Mouse (Mus musculus): ENCODE measurements at regions not wholly inside any gene's neighbourhood (a gene's known extent, or its start where the extent isn't known, plus 50 kb on each side); places are given as distances from the start of the nearest gene placed in this dataset.

GRCm38 (mm10) chr13:55953426-55953825, 117.4 kb upstream of the Pitx1 start:
- no peak for DNase-seq

DNA sequence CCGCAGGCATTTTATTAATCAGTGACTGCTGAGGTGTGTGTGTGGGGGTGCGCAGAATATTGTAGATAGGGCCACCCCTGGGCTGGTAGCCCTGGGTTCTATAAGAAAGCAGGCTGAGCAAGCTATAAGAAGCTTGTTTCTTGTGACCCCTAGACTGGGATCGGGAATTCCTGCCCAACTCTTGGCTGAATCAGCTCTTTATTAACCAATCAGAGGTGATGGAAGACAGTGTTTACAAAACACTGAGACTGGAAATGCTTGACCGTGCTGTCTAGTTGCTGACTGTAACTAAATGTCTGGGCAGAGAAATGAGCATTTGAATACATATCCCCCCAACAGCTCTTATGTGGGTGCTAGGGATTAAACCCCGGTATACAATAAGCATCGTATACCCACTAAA, 114.8 kb upstream of the Pitx1 start:
- DNase-seq: no peak

GRCm38 (mm10) chr13:55948591-55948990, 112.6 kb upstream of the Pitx1 start:
- no peak for DNase-seq

GRCm38 (mm10) chr13:55948144-55948543, 112.2 kb upstream of the Pitx1 start:
- DNase-seq: no peak

DNA sequence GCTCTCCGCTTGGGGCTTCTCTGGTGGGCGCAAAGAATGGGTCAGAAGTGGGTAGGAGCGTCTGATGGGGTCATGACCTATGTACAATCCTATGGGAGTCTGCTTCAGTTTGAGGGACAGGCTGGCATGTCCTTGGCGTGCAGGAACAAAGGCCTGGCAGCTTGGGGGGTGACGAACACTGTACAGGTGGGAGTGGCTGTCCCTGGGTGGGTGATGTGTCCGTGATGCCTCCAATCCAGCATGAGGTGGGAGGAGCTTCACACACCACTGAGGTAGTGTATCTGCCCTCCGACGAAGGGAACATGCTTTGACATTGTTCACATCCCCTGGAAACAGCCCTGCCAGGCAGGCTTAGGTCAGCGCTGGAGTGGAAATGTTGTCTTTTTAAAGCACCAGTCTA, 101.4 kb upstream of the Pitx1 start:
- DNase-seq: no peak

DNA sequence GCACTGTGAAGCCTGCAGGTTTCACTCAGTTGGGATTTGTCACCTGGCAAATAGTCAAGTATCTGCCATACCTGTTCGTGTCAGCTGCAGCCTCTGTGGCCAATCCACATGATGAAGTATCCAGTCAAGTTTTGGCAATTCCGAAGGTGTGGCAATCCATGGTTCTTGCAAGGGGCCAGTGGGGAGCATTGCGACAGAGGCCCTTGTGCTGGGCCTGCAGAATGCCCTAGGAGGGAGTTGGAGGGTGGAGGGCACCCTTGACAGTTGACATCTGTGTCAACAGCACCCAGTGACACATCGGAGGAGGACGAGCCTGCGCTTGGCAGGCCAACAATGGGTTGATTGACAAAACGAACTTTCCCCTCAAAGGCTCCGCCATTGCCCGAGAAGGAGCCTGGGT, 101.0 kb upstream of the Pitx1 start:
- DNase-seq: no peak

GRCm38 (mm10) chr13:55930637-55931036, 94.6 kb upstream of the Pitx1 start:
- DNase-seq: no peak

DNA sequence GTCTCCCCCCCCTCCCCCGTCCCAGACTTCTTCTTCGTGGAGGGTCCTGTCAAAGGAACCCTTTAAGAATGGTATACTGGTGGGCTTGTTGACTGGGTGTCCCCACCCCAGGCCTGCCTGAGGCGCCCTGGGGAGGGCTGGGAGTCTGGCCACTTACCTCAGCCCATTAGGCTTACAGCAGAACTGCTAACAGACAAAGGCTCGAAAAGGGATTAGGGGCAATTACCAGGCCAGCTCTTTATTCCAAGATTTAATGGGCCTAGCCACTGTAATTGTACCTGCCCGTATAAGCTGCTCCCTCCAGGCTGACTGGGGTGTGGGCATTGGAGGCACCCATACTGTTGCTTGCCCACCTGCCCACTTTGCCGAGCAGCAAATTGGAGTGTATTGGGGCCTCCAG, 93.8 kb upstream of the Pitx1 start:
- DNase-seq: no peak

DNA sequence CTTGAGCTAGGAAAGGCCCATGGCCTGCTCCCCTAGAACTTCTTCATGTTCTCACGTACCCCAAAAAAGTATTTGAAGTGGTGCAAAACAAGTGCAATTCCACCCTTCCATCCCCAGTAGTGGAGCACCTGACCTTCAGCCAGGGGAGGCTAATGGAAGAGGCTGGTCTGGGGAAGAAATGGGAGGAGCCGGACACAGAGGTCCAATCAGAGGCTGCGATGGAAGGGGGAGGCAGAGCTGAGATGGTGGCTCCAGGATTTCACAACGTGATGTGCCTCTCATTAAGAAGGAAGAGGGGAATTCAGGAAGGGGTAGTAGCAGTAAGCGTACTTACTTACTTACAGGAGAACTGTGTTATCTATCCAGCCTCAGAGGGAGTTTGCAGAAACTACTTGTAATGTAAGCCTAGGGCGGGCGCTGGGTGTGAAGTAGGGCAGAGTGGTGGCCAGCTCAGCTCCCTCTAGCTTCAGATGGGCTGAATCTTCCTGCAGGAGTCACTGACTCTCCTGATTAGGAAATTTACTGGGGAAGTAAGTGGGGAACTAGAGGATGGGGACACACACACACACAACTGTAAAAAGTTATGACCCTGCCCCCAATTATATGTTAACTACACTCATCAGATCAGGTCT, 87.6 kb upstream of the Pitx1 start:
- no peak for DNase-seq

- no peak for DNase-seq
Observed at GRCm38 (mm10) chr13:55917316-55917715, 81.3 kb upstream of the Pitx1 start.

DNA sequence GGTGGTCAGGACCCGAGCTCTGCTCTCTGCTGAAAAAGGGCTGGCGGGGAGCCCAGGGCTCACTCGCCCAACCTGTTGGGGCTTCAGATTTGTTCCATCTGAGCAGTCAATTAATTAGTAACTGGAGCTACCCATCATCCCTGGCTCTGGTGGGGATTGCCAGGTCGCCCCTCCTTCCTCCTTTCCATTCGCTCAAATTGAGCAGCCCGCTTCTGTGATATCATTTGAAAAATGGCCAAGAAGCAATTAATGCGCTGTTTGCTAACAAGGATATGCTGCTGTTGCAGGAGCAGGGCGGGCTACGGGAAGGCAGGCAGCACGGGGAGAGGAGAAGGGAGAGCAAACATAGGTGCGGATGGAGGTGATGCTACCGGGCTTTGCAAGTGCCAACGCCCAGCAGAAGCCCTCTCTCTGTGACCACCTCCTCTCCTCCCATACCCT, 76.3 kb upstream of the Pitx1 start:
- DNase-seq: no peak

DNA sequence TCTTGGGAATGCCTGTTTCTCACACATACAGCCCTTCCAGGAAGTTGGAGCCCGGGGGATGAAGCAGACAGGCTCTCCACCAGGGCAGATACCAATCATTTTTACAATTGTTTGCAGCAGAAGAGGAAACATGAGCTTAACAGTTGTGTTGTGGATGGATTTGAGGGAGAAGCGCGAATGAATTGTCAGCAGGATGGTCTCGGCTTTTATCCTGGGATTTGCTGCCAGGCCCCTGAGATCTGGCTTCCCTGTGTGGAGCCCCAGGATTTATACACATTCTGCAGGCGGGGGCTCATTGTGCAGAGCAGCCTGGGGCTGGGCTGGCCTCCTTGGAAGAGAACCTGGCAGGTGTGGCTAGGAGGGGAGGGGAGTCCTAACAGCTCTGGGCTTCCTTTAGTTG, 73.9 kb upstream of the Pitx1 start:
- no peak for DNase-seq

DNA sequence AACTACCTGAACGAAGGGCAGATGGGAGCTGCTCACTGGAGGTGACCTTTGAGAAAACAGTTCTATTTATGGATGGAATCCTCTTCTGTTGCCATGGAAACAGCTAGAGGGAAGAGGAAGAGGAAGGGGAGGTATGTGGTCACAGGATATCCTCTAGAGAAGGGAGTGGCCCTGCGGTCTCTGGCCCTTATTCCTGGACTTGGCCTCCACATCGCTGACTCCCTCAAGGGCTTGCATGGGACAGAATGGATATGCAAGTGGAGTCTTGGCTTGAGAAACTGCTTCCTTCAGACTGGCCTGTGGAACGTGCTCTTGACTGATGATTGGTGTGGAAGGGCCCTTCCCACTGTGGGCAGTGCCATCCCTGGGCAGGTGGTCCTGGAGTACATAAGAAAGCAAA, 68.9 kb upstream of the Pitx1 start:
- no peak for DNase-seq

GRCm38 (mm10) chr13:55902255-55902654, 66.3 kb upstream of the Pitx1 start:
- DNase-seq: no peak

GRCm38 (mm10) chr13:55900190-55900526, 64.2 kb upstream of the Pitx1 start:
- no peak for DNase-seq

DNA sequence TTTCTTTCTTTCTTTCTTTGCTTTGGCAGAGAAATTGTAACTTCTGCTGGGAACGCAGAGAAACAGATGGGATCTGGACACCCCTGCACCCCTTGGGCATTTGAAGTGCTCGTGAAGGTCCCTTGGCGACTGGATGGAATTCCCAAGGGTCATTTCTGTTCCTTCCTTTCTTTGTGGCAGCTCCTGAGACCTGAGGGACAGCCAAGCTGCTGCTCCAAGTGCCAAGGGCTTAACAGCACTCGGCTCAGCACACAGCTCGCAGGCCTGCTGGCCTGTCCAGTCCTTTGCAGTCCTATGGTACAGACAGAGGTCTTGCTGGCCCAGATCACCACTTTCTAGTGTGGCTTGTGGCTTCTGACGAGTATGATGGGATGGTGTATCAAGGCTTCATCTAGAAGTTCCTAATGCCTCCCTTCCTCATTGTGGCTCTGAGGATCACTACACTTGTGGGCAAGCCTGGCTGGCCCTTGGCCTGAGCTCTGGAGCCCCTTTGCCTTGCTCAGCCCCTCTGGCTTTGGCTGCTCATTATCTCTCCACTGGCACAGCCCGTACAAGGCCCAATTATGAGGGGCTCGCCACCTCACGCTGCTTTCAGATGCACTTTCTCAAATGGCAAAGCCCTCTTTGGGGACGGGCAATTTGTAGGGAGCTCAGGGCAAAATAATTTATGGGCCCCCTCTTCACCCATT, 63.7 kb upstream of the Pitx1 start:
- no peak for DNase-seq

DNA sequence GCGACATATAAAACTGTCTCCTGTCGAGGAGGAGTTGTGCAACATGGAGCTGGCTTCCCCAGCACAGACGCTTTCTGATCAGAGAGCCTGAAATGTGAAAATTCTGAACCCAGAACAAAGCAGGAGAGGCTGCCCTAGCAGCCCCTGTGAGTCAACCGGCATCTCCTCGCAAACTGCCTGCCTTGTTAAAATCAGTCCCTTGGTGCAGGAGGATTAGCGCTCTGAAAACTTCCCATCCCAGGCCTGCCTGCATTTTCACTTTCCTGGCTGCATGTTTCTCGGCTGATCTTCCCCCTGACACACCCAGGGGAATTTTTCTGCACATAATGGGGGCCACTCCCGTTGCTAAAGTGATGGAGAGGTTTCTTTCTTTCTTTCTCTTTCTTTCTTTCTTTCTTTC, 63.0 kb upstream of the Pitx1 start:
- no peak for DNase-seq

- DNase-seq: no peak
Observed at GRCm38 (mm10) chr13:55898257-55898950, 62.4 kb upstream of the Pitx1 start.

DNA sequence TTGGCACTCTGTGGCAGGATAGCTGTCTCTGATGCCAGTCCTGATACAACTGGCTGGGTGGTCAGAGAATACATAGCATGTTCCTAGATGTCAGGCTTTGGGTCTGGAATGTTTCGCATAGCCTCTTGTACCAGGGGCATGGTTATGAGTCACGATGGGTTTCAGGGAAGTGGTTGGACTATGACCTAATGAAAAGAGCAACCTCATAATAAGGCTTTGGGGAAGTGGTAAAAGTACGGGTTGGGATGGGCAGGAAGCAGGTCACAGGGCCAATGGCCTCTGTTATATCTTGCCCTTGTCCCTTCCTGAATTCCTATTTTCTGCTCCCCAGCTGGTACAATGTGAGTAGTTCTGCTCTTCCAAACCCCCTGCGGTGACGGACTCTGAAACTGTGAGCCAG, 59.5 kb upstream of the Pitx1 start:
- DNase-seq: no peak

- no peak for DNase-seq
Observed at GRCm38 (mm10) chr13:55893154-55894018, 57.4 kb upstream of the Pitx1 start.

GRCm38 (mm10) chr13:55892250-55892649, 56.3 kb upstream of the Pitx1 start:
- no peak for DNase-seq

- no peak for DNase-seq
Observed at GRCm38 (mm10) chr13:55887099-55887736, 51.2 kb upstream of the Pitx1 start.

Data from cerebellum, adult 11 months (tissue).